Mouse (Mus musculus) cerebellum, adult 2 months (tissue): ENCODE results near the gene Kcnh5.

Source experiments
- CTCF ChIP-seq: fragments of 200-500 bp; IDR thresholded peaks from 2 replicates; pipeline ENCODE4 v1.5.1; 2011; ENCODE audit warnings: low read depth, mild to moderate bottlenecking, control low read depth, low read length, moderate library complexity, borderline replicate concordance; ENCODE audit not compliant: insufficient read depth
- POLR2A ChIP-seq: fragments of 200-500 bp; IDR thresholded peaks from 2 replicates; pipeline ENCODE4 v1.6.1; 2011; ENCODE audit warnings: low read length, control low read depth, borderline replicate concordance; ENCODE audit not compliant: insufficient read depth

DNA sequence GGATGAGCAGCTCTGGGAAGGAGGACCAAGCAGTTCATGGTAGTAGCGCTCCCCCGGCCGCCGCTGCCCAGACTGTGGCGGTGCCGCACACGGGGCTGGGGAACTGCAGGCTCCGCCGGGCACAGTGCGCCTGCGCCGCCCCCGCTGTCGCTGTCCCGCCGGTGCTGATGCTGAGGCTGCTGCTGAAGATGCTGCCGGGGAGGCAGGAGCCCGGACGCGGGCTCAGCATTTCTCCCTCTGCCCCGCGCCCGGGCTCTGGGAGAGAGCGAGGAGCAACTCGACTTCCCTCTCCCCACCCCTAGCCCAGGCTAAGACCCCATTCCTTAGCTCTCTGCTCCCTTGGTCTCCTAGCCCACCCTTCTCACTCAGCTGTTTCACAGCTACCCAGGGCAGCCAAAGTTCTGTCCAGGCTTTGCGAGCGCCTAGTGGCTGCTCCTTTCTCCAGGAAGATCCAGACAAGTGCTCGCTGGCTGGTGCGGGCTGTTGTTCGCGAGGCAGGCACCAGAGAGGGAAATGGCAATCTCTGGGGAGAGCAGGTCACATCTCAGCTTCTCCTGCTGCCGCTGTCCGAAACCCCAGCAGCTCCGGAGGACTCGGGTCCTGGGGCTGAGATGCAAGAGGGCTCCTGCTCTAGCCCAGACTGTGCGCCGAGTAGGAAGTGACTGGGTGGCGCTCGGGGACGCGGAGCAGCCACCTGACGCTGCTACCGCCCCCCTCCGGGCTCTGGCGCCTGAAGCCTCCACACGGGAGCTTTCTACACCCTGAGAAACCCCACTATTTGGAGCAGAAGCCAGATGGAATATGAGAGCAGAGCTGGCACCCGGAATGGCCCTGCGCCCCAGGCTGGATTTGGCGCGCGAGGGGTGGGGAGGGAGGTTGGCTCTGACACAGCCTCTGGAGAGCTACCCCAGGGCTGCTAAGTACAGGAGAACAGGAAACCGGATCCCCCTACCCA lies at the start of gene Kcnh5:
- TF ChIP-seq POLR2A (no peak), CTCF (no peak)
